Comparison of ENCODE assay signal across 18 mouse cellular contexts in the genomic region with DNA sequence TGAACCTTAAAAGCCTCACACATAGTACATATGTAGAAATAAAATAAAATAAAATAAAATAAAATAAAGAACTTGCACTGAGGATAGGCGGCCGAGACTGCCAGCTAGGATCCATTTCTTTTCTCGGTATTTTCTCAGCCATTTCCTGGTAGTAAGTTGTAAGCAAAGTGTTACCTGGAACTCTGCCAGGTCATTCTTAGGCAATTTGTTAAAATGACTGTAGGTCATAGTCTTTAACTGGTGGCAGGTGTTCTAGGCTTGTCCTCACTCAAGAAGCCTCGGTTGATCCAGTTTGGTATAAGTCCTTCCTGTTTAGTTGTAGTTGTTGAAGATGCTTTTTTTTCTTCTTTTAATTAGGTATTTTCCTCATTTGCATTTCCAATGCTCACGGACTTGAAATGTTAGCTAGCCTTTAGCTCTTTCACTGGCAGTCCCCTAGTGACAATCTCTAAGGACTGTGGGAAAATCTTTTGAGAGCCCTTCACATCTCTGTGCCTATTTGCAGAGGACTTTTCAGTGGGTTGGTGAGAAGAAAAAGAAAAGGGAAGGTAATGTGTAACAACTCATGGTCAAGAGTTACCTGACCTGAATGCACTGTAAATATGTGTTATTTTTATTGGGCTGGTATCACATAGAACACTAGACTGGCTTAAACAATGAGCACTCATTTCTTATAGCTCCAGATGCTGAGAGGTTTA.
DNase-seq lines count a peak whose midpoint lies in the region; ATAC-seq and TF ChIP-seq lines count a peak whose summit lies in the region.
"Had no signal": no experiment of that assay in that cellular context is flagged by ENCODE, and none has a peak within 500 bp of the region (broad histone marks: within the 10 kb centered on the region; RNA-seq: fewer than 3 reads in every experiment).

No protein-coding gene starts in this region.

- DNase-seq in lung, adult 2 months: no peak
- peak; percentile 61 for DNase-seq in lung, postnatal 0 days (ENCODE audit: low spot score)
- no peak for DNase-seq in gastrocnemius, postnatal 4 days (ENCODE audit: low spot score in 2 of 2)
- DNase-seq: cerebellum, adult 11 months; cerebellum, postnatal 14 days; embryo, embryonic 11 days; forebrain, postnatal 0 days; gastrocnemius, adult 2 months; heart, adult 2 months; layer of hippocampus, adult 9-11 months; right cerebral cortex, adult 18-20 months had no signal

- H3K27me3 ChIP-seq in heart, embryonic 16.5 days (ENCODE audit: control insufficient read depth, insufficient read depth, low read length): no peaks in the 10 kb centered on the region
- no peaks in the 10 kb centered on the region for H3K27me3 ChIP-seq in heart, embryonic 12.5 days (replicated peaks)
- no peaks in the 10 kb centered on the region for H3K27me3 ChIP-seq in lung, embryonic 15.5 days
- no peaks in the 10 kb centered on the region for H3K27me3 ChIP-seq in lung, postnatal 0 days (replicated peaks; ENCODE audit: insufficient read depth, low read length)
- H3K27me3 ChIP-seq: hindbrain, embryonic 15.5 days; stomach, embryonic 15.5 days had no signal

- WGBS in heart, embryonic 16.5 days: 59% methylated on average over 5 of the region's 5 CpGs
- 74% methylated on average over 5 of the region's 5 CpGs for WGBS in heart, embryonic 12.5 days
- WGBS in lung, embryonic 15.5 days: 33% methylated on average over 5 of the region's 5 CpGs
- WGBS in lung, adult 2 months: 28% methylated on average over 5 of the region's 5 CpGs
- 18% methylated on average over 5 of the region's 5 CpGs for WGBS in lung, postnatal 0 days

- no peaks in the 10 kb centered on the region for H3K36me3 ChIP-seq in heart, embryonic 16.5 days (ENCODE audit: control insufficient read depth, insufficient read depth)
- no peaks in the 10 kb centered on the region for H3K36me3 ChIP-seq in heart, embryonic 12.5 days
- H3K36me3 ChIP-seq in lung, embryonic 15.5 days: no peaks in the 10 kb centered on the region
- no peaks in the 10 kb centered on the region for H3K36me3 ChIP-seq in lung, postnatal 0 days (ENCODE audit: insufficient read depth, low read length)
- H3K36me3 ChIP-seq: hindbrain, embryonic 15.5 days; stomach, embryonic 15.5 days had no signal

- TF ChIP-seq CTCF in lung, adult 2 months (IDR thresholded peaks at IDR 0.05; ENCODE audit: insufficient read depth, low read length): no peak
- TF ChIP-seq CTCF in lung, postnatal 0 days (IDR thresholded peaks at IDR 0.05): no peak

- no peak for ATAC-seq in heart, embryonic 16.5 days (replicated peaks; ENCODE audit: extremely low read depth, insufficient read depth, low FRiP score)
- ATAC-seq in heart, embryonic 12.5 days (ENCODE audit: insufficient number of reproducible peaks, low FRiP score): no peak
- ATAC-seq in lung, embryonic 15.5 days (ENCODE audit: borderline replicate concordance, extremely low read depth, low FRiP score, low TSS enrichment): no peak
- ATAC-seq in lung, postnatal 0 days: peak; percentile 75
- ATAC-seq in erythroid progenitor cell, adult 5-6 weeks (replicated peaks; ENCODE audit: low FRiP score, poor library complexity, severe bottlenecking): no peak
- ATAC-seq: forebrain, postnatal 0 days had no signal

- peak overlapping the region; percentile 35; the same call in 1 of the 2 replicates for H3K27ac ChIP-seq in heart, embryonic 16.5 days (ENCODE audit: low read length)
- no peak overlapping the region for H3K27ac ChIP-seq in heart, embryonic 12.5 days (ENCODE audit: poor library complexity, severe bottlenecking)
- H3K27ac ChIP-seq in lung, embryonic 15.5 days: peak overlapping the region; percentile 26; the same call in 1 of the 2 replicates
- no peak overlapping the region for H3K27ac ChIP-seq in lung, postnatal 0 days (ENCODE audit: low read length)
- H3K27ac ChIP-seq: gastrocnemius, adult 2 months; heart, adult 2 months; hindbrain, embryonic 15.5 days; kidney, postnatal 0 days; stomach, embryonic 15.5 days had no signal

- no peak for TF ChIP-seq POLR2A in lung, adult 2 months (IDR thresholded peaks at IDR 0.05; ENCODE audit: borderline replicate concordance, extremely low read depth, low read depth, low read length)

- H3K4me1 ChIP-seq in heart, embryonic 16.5 days (ENCODE audit: control insufficient read depth, insufficient read depth, low read length): peaks cover 6% of the 10 kb centered on the region; the same call in 1 of the 2 replicates
- H3K4me1 ChIP-seq in heart, embryonic 12.5 days (replicated peaks): peaks cover 12% of the 10 kb centered on the region
- H3K4me1 ChIP-seq in lung, embryonic 15.5 days: peaks cover 15% of the 10 kb centered on the region
- peaks cover 4% of the 10 kb centered on the region for H3K4me1 ChIP-seq in lung, adult 2 months (ENCODE audit: control insufficient read depth, insufficient read depth, low read length)
- no peaks in the 10 kb centered on the region for H3K4me1 ChIP-seq in lung, postnatal 0 days (ENCODE audit: insufficient read depth, low read depth, low read length)
- H3K4me1 ChIP-seq: hindbrain, embryonic 15.5 days; stomach, embryonic 15.5 days had no signal

- H3K9ac ChIP-seq in heart, embryonic 16.5 days (ENCODE audit: low read length): no peak overlapping the region
- no peak overlapping the region for H3K9ac ChIP-seq in heart, embryonic 12.5 days
- H3K9ac ChIP-seq in lung, embryonic 15.5 days: no peak overlapping the region
- no peak overlapping the region for H3K9ac ChIP-seq in lung, postnatal 0 days (replicated peaks; ENCODE audit: low read depth)
- H3K9ac ChIP-seq: forebrain, postnatal 0 days; hindbrain, embryonic 15.5 days; stomach, embryonic 15.5 days had no signal

- no peaks in the 10 kb centered on the region for H3K9me3 ChIP-seq in heart, embryonic 16.5 days (replicated peaks; ENCODE audit: control insufficient read depth, low read length)
- no peaks in the 10 kb centered on the region for H3K9me3 ChIP-seq in heart, embryonic 12.5 days (replicated peaks)
- H3K9me3 ChIP-seq in lung, embryonic 15.5 days: no peaks in the 10 kb centered on the region
- no peaks in the 10 kb centered on the region for H3K9me3 ChIP-seq in lung, postnatal 0 days (ENCODE audit: low read length)
- H3K9me3 ChIP-seq: hindbrain, embryonic 15.5 days; stomach, embryonic 15.5 days had no signal

- H3K4me3 ChIP-seq in heart, embryonic 16.5 days (ENCODE audit: low read length): no peak overlapping the region
- no peak overlapping the region for H3K4me3 ChIP-seq in heart, embryonic 12.5 days
- H3K4me3 ChIP-seq in lung, embryonic 15.5 days: no peak overlapping the region
- H3K4me3 ChIP-seq in lung, adult 2 months (replicated peaks; ENCODE audit: extremely low read depth, low read depth, low read length): no peak overlapping the region
- no peak overlapping the region for H3K4me3 ChIP-seq in lung, postnatal 0 days (ENCODE audit: low read depth, low read length)
- H3K4me3 ChIP-seq: gastrocnemius, adult 2 months; heart, adult 2 months; hindbrain, embryonic 15.5 days; stomach, embryonic 15.5 days had no signal

- 0 out of 2 replicates have a peak, but pooled peaks have one; percentile 27 for TF ChIP-seq EP300 in lung, postnatal 0 days (IDR thresholded peaks at IDR 0.05)

- H3K4me2 ChIP-seq in heart, embryonic 16.5 days (ENCODE audit: low read depth, low read length): no peak overlapping the region
- no peak overlapping the region for H3K4me2 ChIP-seq in heart, embryonic 12.5 days
- H3K4me2 ChIP-seq in lung, embryonic 15.5 days: no peak overlapping the region
- H3K4me2 ChIP-seq in lung, postnatal 0 days (replicated peaks; ENCODE audit: low read depth, low read length): no peak overlapping the region
- H3K4me2 ChIP-seq: hindbrain, embryonic 15.5 days; stomach, embryonic 15.5 days had no signal

Comparison
In these comparisons a context has a peak if more than half of its experiments do, and no peak if none do; other contexts are left out.
1. H3K27ac ChIP-seq: peak in heart, embryonic 16.5 days (single experiment) and lung, embryonic 15.5 days (single experiment); none in heart, embryonic 12.5 days (single experiment) and lung, postnatal 0 days (single experiment).